Mouse (Mus musculus): ENCODE measurements around the gene Slco2b1. TPM values are rescaled to one million over a fixed set of nuclear protein-coding genes. Genes with fewer than 3 reads are reported as not detected.
"Not testable (repeated sequence)": the region's sequence is repeated elsewhere in the genome, so short reads cannot be mapped to it uniquely, and the experiment has no call there.

Gene Slco2b1
- 25.2 and 43.8 TPM in 2 replicates for polyA plus RNA-seq (2012; rRNA removed)

DNA sequence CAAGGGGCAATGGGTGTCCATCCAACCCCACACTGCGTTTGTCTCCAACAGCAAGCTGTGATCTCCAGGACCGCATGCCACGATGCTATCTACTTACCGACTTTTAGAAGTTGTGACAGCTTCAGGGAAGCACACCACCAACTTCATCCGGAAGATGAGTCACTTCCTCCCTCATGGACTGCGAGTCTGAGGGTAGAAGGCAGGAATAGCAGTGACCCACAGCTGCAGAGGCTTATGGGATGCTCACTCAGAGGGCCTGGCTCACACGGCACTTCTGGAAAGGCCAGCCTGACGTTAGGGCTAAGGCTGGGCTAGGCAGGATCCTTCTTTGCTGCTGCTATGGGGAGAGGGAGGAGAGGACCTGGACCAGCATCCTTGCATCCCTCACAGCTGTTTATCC, at the start of gene Slco2b1:
TSS of gene Slco2b1 (minus strand) at position 175 of the 400 bp plus-strand sequence.
- DNase-seq (ENCODE audit: low read depth, low spot score) = no peak
- WGBS = 66% methylated on average over 8 of the region's 8 CpGs

DNA sequence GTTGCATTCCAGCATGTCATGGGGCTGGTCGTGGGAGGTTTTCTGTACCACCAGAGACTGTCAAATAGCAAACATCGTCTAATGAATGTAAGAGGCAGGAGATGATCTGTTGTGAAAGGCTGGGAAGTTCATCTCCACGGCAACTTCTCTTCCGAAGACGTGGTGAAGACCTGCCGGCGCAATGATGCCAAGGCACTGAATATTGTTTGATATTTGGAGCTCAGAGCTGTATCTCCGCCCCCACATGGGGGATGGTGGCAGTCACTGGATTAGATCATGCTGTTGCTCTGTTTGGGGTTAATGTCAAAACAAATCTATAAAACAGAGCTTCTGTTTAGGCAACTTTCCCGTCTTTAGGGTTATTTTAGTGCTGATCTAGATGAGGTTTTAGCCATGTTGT, 28.1 kb upstream of the Slco2b1 start:
- 62% methylated on average over 9 of the region's 9 CpGs for WGBS
- DNase-seq (ENCODE audit: low read depth, low spot score) = no peak

- not testable (repeated sequence) for DNase-seq (ENCODE audit: low read depth, low spot score)
- 88% methylated on average over 9 of the region's 9 CpGs for WGBS
Measured at GRCm38 (mm10) chr7:99735491-99735890, 24.4 kb upstream of the Slco2b1 start.

DNA sequence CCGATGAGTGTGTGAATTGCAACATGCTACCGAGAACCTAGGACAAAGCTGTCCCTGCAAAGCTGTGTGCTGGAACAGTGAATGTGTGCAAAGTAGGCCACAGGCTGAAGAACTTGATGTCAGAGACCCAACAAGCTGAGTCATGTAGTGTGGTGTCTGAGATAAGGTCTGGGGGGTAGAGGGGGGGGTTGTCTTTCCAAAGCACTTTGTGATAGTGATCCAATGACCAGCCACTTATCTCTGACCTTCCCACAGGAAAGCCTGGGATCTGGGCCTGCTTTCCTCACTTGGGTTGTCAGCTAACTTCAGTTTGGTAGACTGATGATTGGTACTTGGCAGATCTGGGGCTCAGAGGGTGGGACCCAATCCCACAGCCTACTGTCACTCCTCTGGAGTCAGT, 23.5 kb upstream of the Slco2b1 start:
- 82% methylated on average over 2 of the region's 2 CpGs for WGBS
- DNase-seq (ENCODE audit: low read depth, low spot score) = no peak

DNA sequence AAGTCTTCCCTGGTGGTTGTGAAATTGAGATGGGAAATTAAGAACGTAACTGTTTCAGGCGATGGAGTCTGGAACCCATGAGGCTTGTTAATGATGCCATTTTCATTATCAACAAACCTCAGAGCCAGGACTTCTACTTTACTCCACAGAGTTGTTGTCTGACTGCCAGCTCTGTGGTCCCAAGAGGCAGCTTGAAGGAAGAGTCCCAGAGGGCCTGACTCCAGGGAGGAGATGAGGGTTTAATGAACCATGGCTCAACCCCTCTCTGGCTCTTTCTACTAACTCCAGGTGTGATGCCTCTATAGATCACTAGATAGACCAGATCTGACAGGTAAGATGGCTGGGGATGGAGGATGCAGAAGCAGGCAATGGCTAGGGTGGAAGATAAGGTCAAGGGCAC, 18.8 kb upstream of the Slco2b1 start, which contains the start of gene Olfr520:
TSS of gene Olfr520 (plus strand) at position 301 of the 400 bp plus-strand sequence.
- 83% methylated on average over 2 of the region's 2 CpGs for WGBS
- no peak for DNase-seq (ENCODE audit: low read depth, low spot score)

- DNase-seq (ENCODE audit: low read depth, low spot score) = no peak
- 90% methylated on average over 2 of the region's 2 CpGs for WGBS
Measured at GRCm38 (mm10) chr7:99716536-99716935, 5.4 kb upstream of the Slco2b1 start.

DNA sequence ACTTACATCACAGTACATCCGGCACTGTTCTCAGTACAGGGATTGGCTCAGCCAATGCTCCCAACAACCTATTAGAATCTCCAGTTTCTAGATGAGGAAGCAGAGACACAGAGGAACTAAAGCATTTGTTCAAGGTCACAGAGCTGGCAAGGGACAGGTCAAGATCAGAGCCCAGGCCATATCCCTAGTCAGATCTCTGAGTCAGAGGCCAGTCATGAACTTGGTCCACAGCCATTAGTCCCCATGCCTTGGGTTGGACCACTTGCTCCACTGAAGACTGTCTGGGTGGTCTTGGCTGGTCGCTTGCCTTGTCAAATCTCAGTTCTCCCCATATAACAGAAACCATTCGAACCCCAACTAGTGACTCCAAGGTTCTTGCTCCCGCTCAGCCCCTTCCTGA, 1.3 kb upstream of the Slco2b1 start:
- no peak for DNase-seq (ENCODE audit: low read depth, low spot score)
- WGBS = 86% methylated on average over 4 of the region's 4 CpGs

DNA sequence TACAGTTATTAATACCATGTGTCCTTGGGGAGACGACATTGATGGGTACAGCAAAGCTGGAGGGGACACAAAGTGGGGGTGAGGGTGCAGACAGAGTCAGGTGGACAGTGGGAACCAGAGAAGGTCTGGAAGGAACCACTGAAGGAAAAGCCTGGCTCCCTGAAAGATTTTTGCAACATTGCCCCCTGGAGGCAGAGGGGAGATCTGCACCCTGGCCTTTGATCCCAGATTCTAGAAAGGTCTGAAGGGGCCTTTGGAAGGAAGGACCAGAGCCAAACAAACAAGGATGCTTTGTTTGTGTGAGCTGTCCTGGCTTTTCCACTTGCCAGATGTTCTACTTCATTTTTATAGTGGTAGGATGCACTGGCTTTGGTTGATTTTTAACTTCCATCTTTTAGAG, 664 bp downstream of the Slco2b1 start:
- peak; percentile 64 for DNase-seq (ENCODE audit: low read depth, low spot score)
- WGBS = 7% methylated on average over 1 of the region's 1 CpGs

- WGBS = 74% methylated on average over 7 of the region's 7 CpGs
- DNase-seq (ENCODE audit: low read depth, low spot score) = no peak
Measured at GRCm38 (mm10) chr7:99709992-99710391, 1.1 kb downstream of the Slco2b1 start.

GRCm38 (mm10) chr7:99708750-99709149, 2.4 kb downstream of the Slco2b1 start:
- DNase-seq (ENCODE audit: low read depth, low spot score) = no peak
- 91% methylated on average over 5 of the region's 5 CpGs for WGBS

DNA sequence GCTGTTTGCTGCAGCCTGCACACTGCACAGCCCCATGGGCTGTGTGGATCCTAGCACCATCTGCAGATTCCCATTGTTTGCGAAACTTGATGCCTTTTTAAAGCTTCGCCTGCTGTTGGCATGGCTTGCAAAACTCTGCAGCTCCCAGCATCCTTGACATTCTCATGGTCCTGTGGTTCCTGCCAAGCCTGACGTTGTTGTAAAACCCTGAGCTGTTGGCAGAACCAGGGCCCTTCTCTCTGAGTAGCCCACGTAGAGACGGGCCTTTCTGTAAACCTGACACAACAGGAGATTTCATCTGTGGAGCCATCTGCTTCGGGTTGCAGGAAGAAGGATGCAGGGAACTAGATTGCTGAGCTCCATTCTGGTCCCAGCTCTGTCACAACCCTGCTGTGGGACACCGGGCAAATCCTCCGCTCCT, 2.8 kb downstream of the Slco2b1 start:
- whole genome bisulfite sequencing = 77% methylated on average over 8 of the region's 8 CpGs

GRCm38 (mm10) chr7:99707671-99708070, 3.5 kb downstream of the Slco2b1 start:
- DNase-seq (ENCODE audit: low read depth, low spot score) = no peak
- 83% methylated on average over 6 of the region's 6 CpGs for WGBS

More for the DNA sequence above, 2.8 kb downstream of the Slco2b1 start:
- no peak for DNase-seq (ENCODE audit: low read depth, low spot score)

- DNase-seq (ENCODE audit: low read depth, low spot score) = no peak
- WGBS = 23% methylated on average over 4 of the region's 4 CpGs
Measured at GRCm38 (mm10) chr7:99707038-99707595, 4.0 kb downstream of the Slco2b1 start.

DNA sequence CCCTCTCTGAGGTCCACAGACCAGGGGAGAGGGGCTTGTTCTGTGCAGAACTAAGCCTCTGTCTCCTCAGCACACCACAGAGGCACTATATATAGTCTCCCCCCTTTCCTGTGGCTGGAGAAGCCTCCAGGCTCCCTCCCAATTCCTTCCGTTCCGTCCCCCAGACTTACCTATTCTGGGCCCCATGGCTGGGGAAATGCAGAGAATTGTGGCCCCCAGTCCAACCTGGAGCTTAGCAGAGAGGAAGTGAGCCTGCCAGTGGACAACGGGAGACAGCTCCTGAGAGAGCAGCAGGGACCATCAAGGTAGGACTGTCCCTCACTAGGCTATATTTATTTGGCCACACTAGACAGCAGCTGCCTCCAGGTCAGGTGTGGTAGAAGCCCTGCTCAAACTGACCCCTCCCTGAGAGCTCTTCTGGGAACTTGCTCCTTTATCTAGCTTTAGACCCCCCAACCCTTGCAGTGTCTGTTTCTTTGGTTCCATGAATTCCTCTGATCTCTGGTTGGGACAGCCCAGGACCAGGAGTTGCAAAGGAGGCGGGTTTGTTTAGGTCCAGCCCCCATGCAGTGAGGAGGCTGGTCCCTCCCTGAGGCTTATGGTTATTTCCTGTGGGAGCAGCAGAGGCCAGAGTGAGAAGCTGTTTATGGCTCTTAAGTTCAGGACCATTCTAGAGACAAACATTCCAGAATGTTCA, 4.7 kb downstream of the Slco2b1 start:
- 58% methylated on average over 4 of the region's 4 CpGs for WGBS
- DNase-seq (ENCODE audit: low read depth, low spot score) = no peak

GRCm38 (mm10) chr7:99704736-99705519, 6.2 kb downstream of the Slco2b1 start:
- DNase-seq (ENCODE audit: low read depth, low spot score) = no peak
- WGBS = 71% methylated on average over 3 of the region's 3 CpGs

GRCm38 (mm10) chr7:99702201-99702600, 8.9 kb downstream of the Slco2b1 start:
- no peak for DNase-seq (ENCODE audit: low read depth, low spot score)

GRCm38 (mm10) chr7:99700641-99701040, 10.5 kb downstream of the Slco2b1 start:
- WGBS = 80% methylated on average over 4 of the region's 4 CpGs

More at GRCm38 (mm10) chr7:99702201-99702600, 8.9 kb downstream of the Slco2b1 start:
- 59% methylated on average over 6 of the region's 6 CpGs for WGBS

GRCm38 (mm10) chr7:99699709-99700151, 11.4 kb downstream of the Slco2b1 start:
- 74% methylated on average over 3 of the region's 3 CpGs for WGBS
- DNase-seq (ENCODE audit: low read depth, low spot score) = no peak

More at GRCm38 (mm10) chr7:99700641-99701040, 10.5 kb downstream of the Slco2b1 start:
- no peak for DNase-seq (ENCODE audit: low read depth, low spot score)

DNA sequence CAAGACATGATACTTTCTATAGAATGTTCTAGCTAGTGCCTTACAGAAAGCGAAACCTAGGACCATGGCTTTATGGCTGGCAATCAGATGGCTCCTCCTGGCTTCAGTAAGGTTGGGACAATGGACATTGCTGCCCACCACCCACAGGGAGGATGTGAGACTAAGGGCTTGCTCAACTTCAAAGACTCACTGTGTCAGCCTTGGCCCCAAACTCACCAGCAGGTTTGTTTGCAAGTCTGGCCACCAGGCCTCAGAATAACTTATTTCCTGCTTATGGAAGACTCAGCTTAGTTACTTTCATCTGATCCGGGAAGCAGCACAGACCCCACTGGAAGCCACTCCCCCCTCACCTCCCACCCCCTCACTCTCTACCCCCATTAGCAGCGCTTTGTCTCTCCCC, 12.0 kb downstream of the Slco2b1 start:
- 58% methylated on average over 3 of the region's 3 CpGs for WGBS
- no peak for DNase-seq (ENCODE audit: low read depth, low spot score)

- no peak for DNase-seq (ENCODE audit: low read depth, low spot score)
- WGBS = 92% methylated on average over 3 of the region's 3 CpGs
Measured at GRCm38 (mm10) chr7:99698576-99698975, 12.6 kb downstream of the Slco2b1 start.

Measured in large intestine, adult 2 months (tissue).